Mouse (Mus musculus): ENCODE data around the gene Arl8a.

- TF ChIP-seq CTCF (conservative IDR thresholded peaks at IDR 0.05; ENCODE audit: low read length) (no peak), NANOG (IDR thresholded peaks at IDR 0.05; ENCODE audit: borderline replicate concordance, low read length) (no peak)
Observed at GRCm38 (mm10) chr1:135162720-135163119, 16.1 kb downstream of the Arl8a start.

Measured in E14TG2a.4 (cell line).